Comparison of ENCODE assay signal across 21 mouse cellular contexts in the genomic region with DNA sequence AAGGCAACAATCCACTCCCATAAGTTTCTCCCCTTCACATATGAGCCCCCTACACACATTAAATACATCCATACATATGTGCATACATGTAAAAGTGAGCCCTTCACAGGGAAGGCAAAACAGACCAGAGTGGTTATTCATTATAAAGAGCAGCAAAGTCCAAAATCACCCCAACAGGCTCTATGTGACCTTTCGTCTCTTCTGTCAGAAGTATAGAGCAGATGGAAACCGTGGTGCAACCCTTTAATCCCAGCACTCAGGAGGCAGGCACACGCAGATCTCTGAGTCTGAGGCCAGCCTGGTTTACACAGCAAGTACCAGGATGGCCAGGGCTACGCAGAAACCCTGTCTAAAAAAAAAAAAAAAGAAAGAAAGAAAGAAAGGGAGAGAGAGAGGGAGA. TPM values are rescaled to one million over a fixed set of nuclear protein-coding genes. Genes with fewer than 3 reads are reported as not detected.
DNase-seq lines count a peak whose midpoint lies in the region; ATAC-seq and TF ChIP-seq lines count a peak whose summit lies in the region.
"Had no signal": no experiment of that assay in that cellular context is flagged by ENCODE, and none has a peak within 500 bp of the region (broad histone marks: within the 10 kb centered on the region; RNA-seq: fewer than 3 reads in every experiment).

No protein-coding gene starts in this region.

- ATAC-seq in liver, embryonic 16.5 days (ENCODE audit: low read depth): peak; percentile 67
- ATAC-seq in liver, embryonic 11.5 days (replicated peaks; ENCODE audit: low FRiP score): no peak
- peak; percentile 44; the same call in 1 of the 2 replicates for ATAC-seq in liver, postnatal 0 days

- no peaks in the 10 kb centered on the region for H3K9me3 ChIP-seq in liver, embryonic 16.5 days (replicated peaks; ENCODE audit: control insufficient read depth, low read length)
- no peaks in the 10 kb centered on the region for H3K9me3 ChIP-seq in liver, embryonic 11.5 days (ENCODE audit: control insufficient read depth, low read length)
- H3K9me3 ChIP-seq in liver, postnatal 0 days (ENCODE audit: low read length): no peaks in the 10 kb centered on the region
- H3K9me3 ChIP-seq: embryonic facial prominence, embryonic 13.5 days; embryonic facial prominence, embryonic 15.5 days; forebrain, embryonic 13.5 days; forebrain, embryonic 15.5 days had no signal

- no peak for TF ChIP-seq POLR2A in liver, adult 2 months (IDR thresholded peaks at IDR 0.05; ENCODE audit: extremely low read depth, insufficient read depth, low read length)

- no peaks in the 10 kb centered on the region for H3K79me2 ChIP-seq in liver, adult 2 months (ENCODE audit: control insufficient read depth, insufficient read depth, low read length)

- no peak overlapping the region for H3K4me2 ChIP-seq in liver, embryonic 16.5 days (ENCODE audit: low read depth, low read length)
- H3K4me2 ChIP-seq in liver, embryonic 11.5 days: no peak overlapping the region
- H3K4me2 ChIP-seq in liver, postnatal 0 days (ENCODE audit: low read depth, low read length): no peak overlapping the region
- H3K4me2 ChIP-seq: embryonic facial prominence, embryonic 13.5 days; embryonic facial prominence, embryonic 15.5 days; forebrain, embryonic 13.5 days; forebrain, embryonic 15.5 days had no signal

- peaks cover 6% of the 10 kb centered on the region; the same call in 1 of the 2 replicates for H3K36me3 ChIP-seq in liver, adult 2 months (ENCODE audit: control insufficient read depth, insufficient read depth, low read length)
- peaks cover 22% of the 10 kb centered on the region for H3K36me3 ChIP-seq in liver, embryonic 16.5 days (ENCODE audit: control insufficient read depth, insufficient read depth)
- peaks cover 35% of the 10 kb centered on the region for H3K36me3 ChIP-seq in liver, embryonic 11.5 days (ENCODE audit: control insufficient read depth, insufficient read depth, low read length)
- peaks cover 36% of the 10 kb centered on the region for H3K36me3 ChIP-seq in liver, postnatal 0 days (replicated peaks; ENCODE audit: insufficient read depth, low read length)

- H3K27ac ChIP-seq in liver, adult 2 months (replicated peaks; ENCODE audit: insufficient read depth, low read depth, low read length): peak overlapping the region; percentile 67
- peak overlapping the region; percentile 61 for H3K27ac ChIP-seq in liver, embryonic 16.5 days (ENCODE audit: low read length)
- no peak overlapping the region for H3K27ac ChIP-seq in liver, embryonic 11.5 days (ENCODE audit: low read depth, low read length)
- peak overlapping the region; percentile 31 for H3K27ac ChIP-seq in liver, postnatal 0 days (ENCODE audit: low read depth)
- H3K27ac ChIP-seq: embryonic facial prominence, embryonic 13.5 days; embryonic facial prominence, embryonic 15.5 days; forebrain, embryonic 13.5 days; forebrain, embryonic 15.5 days had no signal

- WGBS in liver, adult 2 months: 28% methylated on average over 4 of the region's 4 CpGs
- 71% methylated on average over 4 of the region's 4 CpGs for WGBS in liver, embryonic 16.5 days (ENCODE audit: insufficient replicate concordance)
- WGBS in liver, embryonic 11.5 days: 85% methylated on average over 4 of the region's 4 CpGs
- WGBS in liver, postnatal 0 days (ENCODE audit: insufficient replicate concordance): 64% methylated on average over 4 of the region's 4 CpGs

- peak overlapping the region; percentile 11; the same call in 1 of the 2 replicates for H3K9ac ChIP-seq in liver, adult 2 months (ENCODE audit: low read depth, low read length)
- H3K9ac ChIP-seq in liver, embryonic 16.5 days (ENCODE audit: low read depth, low read length): no peak overlapping the region
- H3K9ac ChIP-seq in liver, embryonic 11.5 days (ENCODE audit: low read depth, low read length): no peak overlapping the region
- no peak overlapping the region for H3K9ac ChIP-seq in liver, postnatal 0 days (replicated peaks)
- H3K9ac ChIP-seq: embryonic facial prominence, embryonic 13.5 days; embryonic facial prominence, embryonic 15.5 days; forebrain, embryonic 13.5 days; forebrain, embryonic 15.5 days had no signal

- peak; percentile 60 for DNase-seq in liver, adult 2 months (ENCODE audit: extremely low read depth, low read depth, low spot score)
- no peak for DNase-seq in liver
- DNase-seq in liver, embryonic 11.5 days (ENCODE audit: low spot score): no peak
- DNase-seq in liver, postnatal 0 days: no peak
- DNase-seq in layer of hippocampus, adult 9-10 months (ENCODE audit: low spot score): no peak
- DNase-seq in gastrocnemius, postnatal 14 days: no peak
- DNase-seq: adrenal gland, adult 2 months; adrenal gland, postnatal 10 days; adrenal gland, postnatal 25 days; cerebellum, adult 11 months; cerebellum, adult 18-20 months; cerebellum, adult 8-10 months; cerebellum, adult 9-11 months; cerebellum, postnatal 14 days; cerebellum, postnatal 36 days; embryo, embryonic 11 days had no signal

- H3K4me3 ChIP-seq in liver, adult 2 months (ENCODE audit: insufficient read depth, low read depth, low read length): no peak overlapping the region
- H3K4me3 ChIP-seq in liver, embryonic 16.5 days (ENCODE audit: low read depth, low read length): no peak overlapping the region
- no peak overlapping the region for H3K4me3 ChIP-seq in liver, embryonic 11.5 days (ENCODE audit: low read depth, low read length)
- H3K4me3 ChIP-seq in liver, postnatal 0 days (ENCODE audit: low read depth, low read length): no peak overlapping the region
- H3K4me3 ChIP-seq: embryonic facial prominence, embryonic 13.5 days; embryonic facial prominence, embryonic 15.5 days; forebrain, embryonic 13.5 days; forebrain, embryonic 15.5 days had no signal

- no peaks in the 10 kb centered on the region for H3K27me3 ChIP-seq in liver, adult 2 months (ENCODE audit: control insufficient read depth, insufficient read depth, low read length)
- H3K27me3 ChIP-seq in liver, embryonic 16.5 days (ENCODE audit: control insufficient read depth, insufficient read depth, low read depth, low read length): no peaks in the 10 kb centered on the region
- H3K27me3 ChIP-seq in liver, embryonic 11.5 days (replicated peaks; ENCODE audit: control insufficient read depth, insufficient read depth, low read length): no peaks in the 10 kb centered on the region
- H3K27me3 ChIP-seq in liver, postnatal 0 days (ENCODE audit: insufficient read depth, low read length): no peaks in the 10 kb centered on the region
- H3K27me3 ChIP-seq: embryonic facial prominence, embryonic 13.5 days; embryonic facial prominence, embryonic 15.5 days; forebrain, embryonic 13.5 days; forebrain, embryonic 15.5 days had no signal

- no peak for TF ChIP-seq EP300 in liver, postnatal 0 days (IDR thresholded peaks at IDR 0.05; ENCODE audit: low read depth)

- H3K4me1 ChIP-seq in liver, adult 2 months (ENCODE audit: control insufficient read depth, insufficient read depth, low read length): peaks cover 16% of the 10 kb centered on the region
- H3K4me1 ChIP-seq in liver, embryonic 16.5 days (ENCODE audit: control insufficient read depth, low read depth, low read length): peaks cover 2% of the 10 kb centered on the region; the same call in 1 of the 2 replicates
- no peaks in the 10 kb centered on the region for H3K4me1 ChIP-seq in liver, embryonic 11.5 days (replicated peaks; ENCODE audit: control insufficient read depth, insufficient read depth, low read length)
- no peaks in the 10 kb centered on the region for H3K4me1 ChIP-seq in liver, postnatal 0 days (ENCODE audit: insufficient read depth)
- H3K4me1 ChIP-seq: embryonic facial prominence, embryonic 13.5 days; embryonic facial prominence, embryonic 15.5 days; forebrain, embryonic 13.5 days; forebrain, embryonic 15.5 days had no signal

- TF ChIP-seq CTCF in liver, adult 2 months (IDR thresholded peaks at IDR 0.05; ENCODE audit: low read depth, low read length): no peak
- no peak for TF ChIP-seq CTCF in liver, postnatal 0 days (IDR thresholded peaks at IDR 0.05; ENCODE audit: low read depth)

- intact Hi-C loops in gastrocnemius, postnatal 14 days (cut with DNase I; ENCODE audit: low total_unique reads): no loop called here

RNA-seq across cellular contexts. Expression of a gene that starts 17.2 kb away (rescaled TPM):
- 61.4 and 82.8 TPM in 2 replicates for total RNA-seq in liver, adult 2 months (2014; rRNA removed)
- 105 and 116 TPM in 2 replicates for polyA plus RNA-seq in liver, adult 2 months (2012; rRNA removed)
- polyA plus RNA-seq in liver, embryonic 16.5 days (2015; fragmentation: Nextera tagmentation; extraction: Ambion mirVana): 23.9 and 29.3 TPM in 2 replicates
- 18.8 and 23.9 TPM in 2 replicates for polyA plus RNA-seq in liver, embryonic 11.5 days (2014; fragmentation: Nextera tagmentation; extraction: Ambion mirVana)
- 13.2 and 13.3 TPM in 2 replicates for polyA plus RNA-seq in liver, postnatal 0 days (2015; fragmentation: Nextera tagmentation; extraction: Ambion mirVana)
- total RNA-seq in gastrocnemius, postnatal 14 days (2021): 1 to 10 TPM; 4.5 to 9.5 TPM

RNA-seq across cellular contexts. Expression of a gene that starts 54.0 kb away (rescaled TPM):
- total RNA-seq in liver, adult 2 months (2014; rRNA removed): 15.3 and 17.9 TPM in 2 replicates
- 11.6 and 14.4 TPM in 2 replicates for polyA plus RNA-seq in liver, adult 2 months (2012; rRNA removed)
- 68.0 and 75.7 TPM in 2 replicates for polyA plus RNA-seq in liver, embryonic 16.5 days (2015; fragmentation: Nextera tagmentation; extraction: Ambion mirVana)
- 151 and 170 TPM in 2 replicates for polyA plus RNA-seq in liver, embryonic 11.5 days (2014; fragmentation: Nextera tagmentation; extraction: Ambion mirVana)
- 38.4 and 41.4 TPM in 2 replicates for polyA plus RNA-seq in liver, postnatal 0 days (2015; fragmentation: Nextera tagmentation; extraction: Ambion mirVana)
- total RNA-seq in gastrocnemius, postnatal 14 days (2021): 1 to 10 TPM; 3.2 to 3.6 TPM
